Mouse (Mus musculus): ENCODE measurements around the gene Fbxo11. TPM values are rescaled to one million over a fixed set of nuclear protein-coding genes. Genes with fewer than 3 reads are reported as not detected.
"Not testable (repeated sequence)": the region's sequence is repeated elsewhere in the genome, so short reads cannot be mapped to it uniquely, and the experiment has no call there.

Fbxo11 gene
- total RNA-seq, 2 experiments from 2014 or later: 21.2 to 21.7 TPM

GRCm38 (mm10) chr17:88029194-88029970, 35.7 kb downstream of the Fbxo11 start:
- ATAC-seq (replicated peaks; ENCODE audit: low FRiP score, low TSS enrichment, poor library complexity, severe bottlenecking): no peak

GRCm38 (mm10) chr17:88025227-88025626, 39.9 kb downstream of the Fbxo11 start:
- ATAC-seq (replicated peaks; ENCODE audit: low FRiP score, low TSS enrichment, poor library complexity, severe bottlenecking): peak; percentile 71

GRCm38 (mm10) chr17:88023924-88024323, 41.2 kb downstream of the Fbxo11 start:
- ATAC-seq (replicated peaks; ENCODE audit: low FRiP score, low TSS enrichment, poor library complexity, severe bottlenecking): no peak

- ATAC-seq (replicated peaks; ENCODE audit: low FRiP score, low TSS enrichment, poor library complexity, severe bottlenecking): not testable (repeated sequence)
Measured at GRCm38 (mm10) chr17:88016027-88016426, 49.1 kb downstream of the Fbxo11 start.

- peak; percentile 63 for ATAC-seq (replicated peaks; ENCODE audit: low FRiP score, low TSS enrichment, poor library complexity, severe bottlenecking)
Measured at GRCm38 (mm10) chr17:88014456-88014855, 50.6 kb downstream of the Fbxo11 start.

- ATAC-seq (replicated peaks; ENCODE audit: low FRiP score, low TSS enrichment, poor library complexity, severe bottlenecking): no peak
Measured at GRCm38 (mm10) chr17:88006956-88007355, 58.1 kb downstream of the Fbxo11 start.

GRCm38 (mm10) chr17:88004892-88005291, 60.2 kb downstream of the Fbxo11 start:
- ATAC-seq (replicated peaks; ENCODE audit: low FRiP score, low TSS enrichment, poor library complexity, severe bottlenecking): no peak

GRCm38 (mm10) chr17:87997808-87998207, 67.3 kb downstream of the Fbxo11 start:
- no peak for ATAC-seq (replicated peaks; ENCODE audit: low FRiP score, low TSS enrichment, poor library complexity, severe bottlenecking)

- ATAC-seq (replicated peaks; ENCODE audit: low FRiP score, low TSS enrichment, poor library complexity, severe bottlenecking): no peak
Measured at GRCm38 (mm10) chr17:87993338-87993737, 71.8 kb downstream of the Fbxo11 start.

- ATAC-seq (replicated peaks; ENCODE audit: low FRiP score, low TSS enrichment, poor library complexity, severe bottlenecking): no peak
Measured at GRCm38 (mm10) chr17:87992154-87992553, 72.9 kb downstream of the Fbxo11 start.

GRCm38 (mm10) chr17:87987507-87987906, 77.6 kb downstream of the Fbxo11 start:
- ATAC-seq (replicated peaks; ENCODE audit: low FRiP score, low TSS enrichment, poor library complexity, severe bottlenecking): no peak

- no peak for ATAC-seq (replicated peaks; ENCODE audit: low FRiP score, low TSS enrichment, poor library complexity, severe bottlenecking)
Measured at GRCm38 (mm10) chr17:87985916-87986315, 79.2 kb downstream of the Fbxo11 start.

- no peak for ATAC-seq (replicated peaks; ENCODE audit: low FRiP score, low TSS enrichment, poor library complexity, severe bottlenecking)
Measured at GRCm38 (mm10) chr17:87984440-87985214, 80.5 kb downstream of the Fbxo11 start.

GRCm38 (mm10) chr17:87983313-87983712, 81.8 kb downstream of the Fbxo11 start:
- ATAC-seq (replicated peaks; ENCODE audit: low FRiP score, low TSS enrichment, poor library complexity, severe bottlenecking): no peak

GRCm38 (mm10) chr17:87982112-87982511, 83.0 kb downstream of the Fbxo11 start:
- ATAC-seq (replicated peaks; ENCODE audit: low FRiP score, low TSS enrichment, poor library complexity, severe bottlenecking): no peak

- not testable (repeated sequence) for ATAC-seq (replicated peaks; ENCODE audit: low FRiP score, low TSS enrichment, poor library complexity, severe bottlenecking)
Measured at GRCm38 (mm10) chr17:87979696-87980095, 85.4 kb downstream of the Fbxo11 start.

GRCm38 (mm10) chr17:87976927-87977326, 88.2 kb downstream of the Fbxo11 start:
- ATAC-seq (replicated peaks; ENCODE audit: low FRiP score, low TSS enrichment, poor library complexity, severe bottlenecking): not testable (repeated sequence)

GRCm38 (mm10) chr17:87976154-87976806, 88.8 kb downstream of the Fbxo11 start:
- peak; percentile 27 for ATAC-seq (replicated peaks; ENCODE audit: low FRiP score, low TSS enrichment, poor library complexity, severe bottlenecking)

GRCm38 (mm10) chr17:87975229-87975853, 89.8 kb downstream of the Fbxo11 start:
- ATAC-seq (replicated peaks; ENCODE audit: low FRiP score, low TSS enrichment, poor library complexity, severe bottlenecking): peak; percentile 62
